Mouse (Mus musculus) forebrain, embryonic 13.5 days (tissue): ENCODE results near the gene Cib3. TPM values are rescaled to one million over a fixed set of nuclear protein-coding genes. Genes with fewer than 3 reads are reported as not detected.

Source experiments
- ATAC-seq: fragments of 200-750 bp; cut with Nextera tagmentation; 2 replicates; pipeline ENCODE4 v1.8.0; 2017
- H3K27ac ChIP-seq: fragments of 300-500 bp; sonication (generic); 2 replicates; pipeline ENCODE4 v1.5.1; 2015; ENCODE audit warnings: inconsistent platforms, mild to moderate bottlenecking, moderate library complexity
- H3K27me3 ChIP-seq: fragments of 300-500 bp; sonication (generic); 2 replicates; pipeline ENCODE4 v1.6.1; 2015; ENCODE audit warnings: mild to moderate bottlenecking, inconsistent platforms
- H3K36me3 ChIP-seq: fragments of 300-500 bp; sonication (generic); 2 replicates; pipeline ENCODE4 v1.6.1; 2015; ENCODE audit warnings: mild to moderate bottlenecking, inconsistent platforms; ENCODE audit not compliant: poor library complexity, severe bottlenecking
- H3K4me1 ChIP-seq: fragments of 300-500 bp; sonication (generic); 2 replicates; pipeline ENCODE4 v1.6.1; 2015; ENCODE audit warnings: inconsistent platforms
- H3K4me2 ChIP-seq: fragments of 300-500 bp; sonication (generic); 2 replicates; pipeline ENCODE4 v1.6.1; 2015; ENCODE audit warnings: inconsistent platforms, mild to moderate bottlenecking, moderate library complexity
- H3K4me3 ChIP-seq: fragments of 300-500 bp; sonication (generic); 2 replicates; pipeline ENCODE4 v1.5.1; 2015; ENCODE audit warnings: mild to moderate bottlenecking, inconsistent platforms
- H3K9ac ChIP-seq: fragments of 300-500 bp; sonication (generic); 2 replicates; pipeline ENCODE4 v1.6.1; 2015; ENCODE audit warnings: mild to moderate bottlenecking, inconsistent platforms
- H3K9me3 ChIP-seq: fragments of 300-500 bp; sonication (generic); replicated peaks from 2 replicates; pipeline ENCODE4 v1.6.1; 2016; ENCODE audit warnings: inconsistent platforms
- WGBS: fragments of 180-500 bp; shearing (Covaris S2); methylation state at CpG from one replicate; pipeline ENCODE4 v1.1.7; 2015; 5-methylcytosine and 5-hydroxymethylcytosine counted together
- polyA plus RNA-seq: library from polyadenylated mRNA; unstranded; fragments of >200 nt; fragmentation: Nextera tagmentation; extraction: Ambion mirVana; gene quantifications from 2 replicates; pipeline ENCODE4 v1.2.1, GENCODE M21; 2015

Cib3 gene
- polyA plus RNA-seq, 1 experiment from 2014 or later = not detected

DNA sequence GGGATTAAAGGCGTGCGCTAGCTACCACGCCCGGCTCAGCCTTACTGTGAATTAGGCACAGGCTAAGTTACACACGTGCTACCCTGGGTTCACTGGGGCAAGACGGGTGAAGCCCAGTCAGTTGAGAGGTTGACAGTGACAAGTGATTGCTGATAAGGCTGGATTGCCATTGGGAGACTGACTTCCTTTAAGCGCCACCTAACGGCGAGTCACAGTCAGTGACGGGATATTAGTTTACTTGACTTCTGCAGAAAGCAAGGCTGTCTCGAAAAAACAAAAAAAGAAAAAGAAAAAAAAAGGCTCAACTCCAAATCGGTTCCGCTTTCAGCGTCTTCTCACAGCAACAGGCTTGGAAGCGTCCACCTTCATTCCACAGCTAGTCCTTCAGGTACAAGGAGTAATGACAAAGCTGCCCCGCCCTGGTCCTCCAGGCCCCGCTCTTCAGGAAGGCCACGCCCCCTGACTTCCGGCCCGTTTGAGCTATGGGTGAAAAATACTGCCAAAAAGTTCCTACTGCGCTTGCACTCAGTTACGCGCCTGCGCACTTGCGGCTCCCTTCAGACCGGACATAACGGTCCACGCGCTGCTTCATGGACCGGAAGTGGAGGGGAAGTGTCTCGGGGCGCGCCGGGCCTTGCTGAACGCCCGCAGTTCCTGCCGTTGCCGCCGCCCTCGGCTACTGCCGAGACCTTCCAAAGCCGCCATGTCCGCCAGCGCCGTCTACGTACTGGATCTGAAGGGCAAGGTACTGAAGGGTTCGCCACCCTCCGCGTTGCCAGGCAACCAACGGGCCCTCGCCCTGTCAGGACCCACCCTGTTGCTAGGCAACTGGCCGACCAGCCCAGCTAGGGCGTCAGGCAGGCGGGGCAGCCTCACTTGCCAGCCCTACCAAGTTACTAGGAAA, 27.1 kb upstream of the Cib3 start, which contains the start of gene Ap1m1:
TSS of gene Ap1m1 (plus strand) at position 520 of the 904 bp plus-strand sequence.
- Histone ChIP-seq H3K9ac (peak within 1 kb of the TSS; percentile 78), H3K4me1 (peaks cover 26% of the 10 kb centered on the region), H3K27me3 (no peaks in the 10 kb centered on the region), H3K27ac (peak within 1 kb of the TSS; percentile 94), H3K4me3 (peak within 1 kb of the TSS; percentile 72), H3K9me3 (no peaks in the 10 kb centered on the region), H3K4me2 (peak within 1 kb of the TSS; percentile 75), H3K36me3 (peaks cover 24% of the 10 kb centered on the region)
- under 1% methylated on average over 54 of the region's 54 CpGs for WGBS
- peak; percentile 96 for ATAC-seq

GRCm38 (mm10) chr8:72222656-72223055, 10.0 kb upstream of the Cib3 start:
- H3K9me3 ChIP-seq = no peaks in the 10 kb centered on the region
- WGBS = 91% methylated on average over 5 of the region's 5 CpGs
- H3K4me2 ChIP-seq = no peak overlapping the region
- peaks cover 30% of the 10 kb centered on the region for H3K36me3 ChIP-seq
- no peak for ATAC-seq
- H3K27ac ChIP-seq = no peak overlapping the region
- H3K4me1 ChIP-seq = peaks cover 10% of the 10 kb centered on the region
- no peak overlapping the region for H3K4me3 ChIP-seq
- H3K9ac ChIP-seq = no peak overlapping the region
- H3K27me3 ChIP-seq = peaks cover 2% of the 10 kb centered on the region; the same call in 1 of the 2 replicates

DNA sequence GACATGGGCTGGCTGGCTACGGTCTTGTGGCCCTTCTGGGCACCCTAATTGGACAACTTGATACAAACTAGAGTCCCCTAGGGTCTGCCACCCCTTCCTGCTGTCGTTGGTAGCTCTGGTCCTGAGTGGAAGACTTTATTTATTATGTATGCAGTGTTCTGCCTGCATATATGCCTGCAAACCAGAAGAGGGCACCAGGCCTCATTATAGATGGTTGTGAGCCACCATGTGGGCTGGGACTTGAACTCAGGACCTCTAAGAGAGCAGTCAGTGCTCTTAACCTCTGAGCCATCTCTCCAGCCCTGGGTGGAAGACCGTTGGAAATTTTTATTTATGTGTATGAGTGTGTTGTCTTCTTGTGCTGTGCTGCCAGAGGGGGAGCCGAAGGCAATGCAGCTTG, 8.1 kb upstream of the Cib3 start:
- H3K4me3 ChIP-seq = peak overlapping the region; percentile 64
- H3K4me1 ChIP-seq = peaks cover 10% of the 10 kb centered on the region
- no peaks in the 10 kb centered on the region for H3K9me3 ChIP-seq
- 87% methylated on average over 4 of the region's 4 CpGs for WGBS
- peaks cover 30% of the 10 kb centered on the region for H3K36me3 ChIP-seq
- ATAC-seq = no peak
- no peak overlapping the region for H3K27ac ChIP-seq
- H3K4me2 ChIP-seq = peak overlapping the region; percentile 82
- peak overlapping the region; percentile 75; the same call in 1 of the 2 replicates for H3K9ac ChIP-seq
- H3K27me3 ChIP-seq = peaks cover 13% of the 10 kb centered on the region

GRCm38 (mm10) chr8:72219541-72220363, 7.1 kb upstream of the Cib3 start, which contains the start of gene Fam32a:
Gene Fam32a (plus strand): TSS chr8:72219730.
- ATAC-seq = peak; percentile 99
- Histone ChIP-seq H3K9me3 (no peaks in the 10 kb centered on the region), H3K36me3 (peaks cover 30% of the 10 kb centered on the region), H3K4me2 (peak within 1 kb of the TSS; percentile 82), H3K4me1 (peaks cover 10% of the 10 kb centered on the region), H3K27me3 (peaks cover 20% of the 10 kb centered on the region), H3K4me3 (peak within 1 kb of the TSS; percentile 64), H3K9ac (peak within 1 kb of the TSS; percentile 75), H3K27ac (peak within 1 kb of the TSS; percentile 79)
- WGBS = 14% methylated on average over 39 of the region's 39 CpGs

GRCm38 (mm10) chr8:72218781-72219540, 6.3 kb upstream of the Cib3 start:
- H3K27me3 ChIP-seq = peaks cover 22% of the 10 kb centered on the region
- peak overlapping the region; percentile 82 for H3K4me2 ChIP-seq
- 81% methylated on average over 10 of the region's 10 CpGs for WGBS
- H3K9ac ChIP-seq = no peak overlapping the region
- ATAC-seq = peak; percentile 25
- peaks cover 10% of the 10 kb centered on the region for H3K4me1 ChIP-seq
- H3K9me3 ChIP-seq = no peaks in the 10 kb centered on the region
- peak overlapping the region; percentile 64 for H3K4me3 ChIP-seq
- no peak overlapping the region for H3K27ac ChIP-seq
- peaks cover 27% of the 10 kb centered on the region for H3K36me3 ChIP-seq

DNA sequence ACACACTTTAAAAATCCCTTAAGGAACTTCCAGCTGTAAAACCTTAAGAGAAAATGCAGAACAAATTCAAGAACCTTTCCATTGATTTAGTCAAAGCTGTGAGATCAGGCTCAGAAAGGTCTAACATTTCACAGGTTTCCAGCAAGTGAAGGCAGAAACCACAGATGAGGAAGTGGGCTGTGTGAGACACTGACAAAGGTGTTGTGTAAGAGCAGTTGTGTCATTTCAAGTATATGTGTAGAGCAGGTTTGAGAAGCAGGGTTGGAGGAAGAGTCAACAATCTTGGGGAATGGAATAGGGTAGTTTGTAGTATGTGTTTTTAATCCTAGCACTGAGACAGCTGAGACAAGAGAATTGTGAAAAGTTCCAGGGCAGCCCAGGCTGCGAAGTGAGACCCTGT, 3.2 kb upstream of the Cib3 start:
- peaks cover 29% of the 10 kb centered on the region for H3K27me3 ChIP-seq
- ATAC-seq = no peak
- H3K4me3 ChIP-seq = no peak overlapping the region
- H3K27ac ChIP-seq = no peak overlapping the region
- H3K36me3 ChIP-seq = no peaks in the 10 kb centered on the region
- H3K4me2 ChIP-seq = no peak overlapping the region
- H3K4me1 ChIP-seq = peaks cover 7% of the 10 kb centered on the region
- no peaks in the 10 kb centered on the region for H3K9me3 ChIP-seq
- 46% methylated on average over 1 of the region's 1 CpGs for WGBS
- no peak overlapping the region for H3K9ac ChIP-seq

DNA sequence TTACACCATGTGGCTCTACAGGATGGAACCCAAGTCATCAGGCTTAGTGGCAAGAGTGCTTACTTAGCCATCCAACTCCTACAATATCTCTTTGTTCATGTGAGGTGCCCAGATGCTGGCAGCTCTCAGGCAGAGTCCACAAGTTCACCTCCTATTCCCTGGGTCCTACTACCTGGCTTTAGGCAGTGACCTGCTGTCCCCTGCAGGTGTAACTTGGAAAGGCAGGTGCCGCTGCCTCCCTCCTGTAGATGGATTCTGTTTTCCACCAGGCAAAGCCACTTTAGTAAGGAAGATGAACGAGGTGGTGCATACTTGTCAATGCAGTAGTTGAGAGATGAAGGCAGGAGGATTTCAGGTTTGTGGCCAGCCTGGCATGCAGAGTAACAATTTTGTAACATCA, 2.4 kb upstream of the Cib3 start:
- WGBS = 47% methylated on average over 2 of the region's 2 CpGs
- Histone ChIP-seq H3K9ac (no peak overlapping the region), H3K4me1 (no peaks in the 10 kb centered on the region), H3K4me2 (no peak overlapping the region), H3K36me3 (no peaks in the 10 kb centered on the region), H3K9me3 (no peaks in the 10 kb centered on the region), H3K27ac (no peak overlapping the region), H3K27me3 (peaks cover 29% of the 10 kb centered on the region), H3K4me3 (no peak overlapping the region)
- no peak for ATAC-seq

DNA sequence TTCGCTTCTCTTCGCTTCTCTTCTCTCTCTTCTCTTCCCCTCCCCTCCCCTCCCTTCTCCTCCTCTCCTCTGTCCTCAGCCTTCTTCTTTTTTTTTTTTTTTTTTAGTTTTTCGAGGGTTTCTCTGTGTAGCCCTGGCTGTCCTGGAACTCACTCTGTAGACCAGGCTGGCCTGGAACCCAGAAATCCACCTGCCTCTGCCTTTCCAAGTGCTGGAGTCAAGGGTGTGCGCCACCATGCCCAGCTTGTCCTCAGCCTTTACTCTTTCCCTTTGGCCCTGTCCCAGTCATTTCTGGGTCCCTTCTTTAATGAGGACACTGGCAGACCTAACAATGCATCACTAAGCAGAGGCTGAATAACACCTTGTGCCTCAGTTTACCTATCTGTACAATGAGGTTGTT, 899 bp upstream of the Cib3 start, which contains the start of gene Gm11034:
TSS of gene Gm11034 (minus strand) at position 101 of the 400 bp plus-strand sequence.
- peaks cover 29% of the 10 kb centered on the region for H3K27me3 ChIP-seq
- no peak within 1 kb of the TSS for H3K4me3 ChIP-seq
- no peak within 1 kb of the TSS for H3K9ac ChIP-seq
- H3K27ac ChIP-seq = no peak within 1 kb of the TSS
- no peaks in the 10 kb centered on the region for H3K4me1 ChIP-seq
- H3K9me3 ChIP-seq = no peaks in the 10 kb centered on the region
- 75% methylated on average over 4 of the region's 4 CpGs for WGBS
- no peak within 1 kb of the TSS for H3K4me2 ChIP-seq
- no peak for ATAC-seq
- H3K36me3 ChIP-seq = no peaks in the 10 kb centered on the region

DNA sequence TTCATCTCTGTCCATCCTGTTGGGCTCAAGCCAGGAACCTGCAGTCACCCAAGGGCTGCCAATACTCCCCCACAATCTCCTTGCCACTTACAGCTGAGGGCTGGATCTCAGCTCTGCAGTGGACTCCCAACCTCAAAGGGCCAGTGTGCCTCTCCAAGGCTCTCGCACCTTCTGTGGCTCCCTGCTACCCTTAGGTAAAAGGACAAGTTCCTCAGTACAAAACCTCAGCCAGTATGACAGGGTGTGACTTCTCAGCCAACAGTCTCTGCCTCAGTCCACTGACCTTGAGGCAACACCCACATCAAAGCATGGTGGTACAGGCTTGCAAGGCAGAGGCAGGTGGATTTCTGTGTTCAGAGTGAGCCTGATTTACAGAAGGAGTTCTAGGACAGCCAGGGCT, 791 bp downstream of the Cib3 start:
- Histone ChIP-seq H3K4me3 (no peak overlapping the region), H3K27me3 (peaks cover 20% of the 10 kb centered on the region), H3K4me2 (no peak overlapping the region), H3K36me3 (no peaks in the 10 kb centered on the region), H3K9ac (no peak overlapping the region), H3K27ac (no peak overlapping the region), H3K4me1 (no peaks in the 10 kb centered on the region), H3K9me3 (no peaks in the 10 kb centered on the region)
- WGBS = 84% methylated on average over 1 of the region's 1 CpGs
- no peak for ATAC-seq

DNA sequence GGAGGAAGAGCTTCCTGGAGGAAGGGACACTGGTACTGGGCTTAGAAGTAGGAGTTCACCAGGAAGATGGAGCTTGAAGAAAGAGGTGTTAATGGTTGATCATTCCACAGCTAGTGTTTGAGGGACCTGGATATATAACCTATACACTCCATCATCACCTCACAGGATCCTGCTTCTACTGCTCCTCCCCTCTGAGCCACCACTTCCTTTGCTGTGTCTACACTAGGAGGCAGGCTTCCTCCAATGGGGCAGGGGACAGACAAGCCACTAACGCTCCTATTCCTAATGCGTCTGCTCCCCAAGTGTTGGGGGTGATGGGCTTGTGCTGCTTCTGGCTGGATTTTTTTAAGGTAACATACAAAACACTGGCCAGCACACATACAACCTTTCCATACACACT, 1.9 kb downstream of the Cib3 start:
- H3K27me3 ChIP-seq = peaks cover 15% of the 10 kb centered on the region; the same call in 1 of the 2 replicates
- no peaks in the 10 kb centered on the region for H3K36me3 ChIP-seq
- no peaks in the 10 kb centered on the region for H3K9me3 ChIP-seq
- no peak overlapping the region for H3K4me2 ChIP-seq
- H3K4me1 ChIP-seq = no peaks in the 10 kb centered on the region
- H3K4me3 ChIP-seq = no peak overlapping the region
- no peak overlapping the region for H3K27ac ChIP-seq
- no peak for ATAC-seq
- WGBS = 74% methylated on average over 2 of the region's 2 CpGs
- no peak overlapping the region for H3K9ac ChIP-seq

DNA sequence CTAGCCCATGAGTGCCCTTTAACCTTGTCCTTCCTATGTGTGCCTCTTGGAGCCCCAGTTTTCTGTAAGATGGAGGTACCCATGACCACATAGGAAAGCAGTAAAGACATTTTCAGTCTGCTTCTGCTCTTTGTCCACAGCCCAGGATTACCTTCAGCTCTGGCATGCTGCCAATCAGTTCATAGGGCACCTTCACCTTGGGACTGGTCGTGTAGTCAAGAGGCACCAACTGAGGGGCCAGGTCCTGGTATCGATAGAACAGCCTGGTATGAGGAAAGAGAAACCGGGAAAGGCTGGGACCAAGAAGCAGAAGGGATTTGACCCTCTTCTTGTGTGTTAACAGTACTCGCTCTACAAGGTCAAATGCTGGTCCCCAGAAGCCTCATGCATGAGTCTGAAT, 2.4 kb downstream of the Cib3 start:
- H3K4me1 ChIP-seq = no peaks in the 10 kb centered on the region
- WGBS = 78% methylated on average over 4 of the region's 4 CpGs
- H3K9me3 ChIP-seq = no peaks in the 10 kb centered on the region
- ATAC-seq = no peak
- H3K27ac ChIP-seq = no peak overlapping the region
- no peaks in the 10 kb centered on the region for H3K36me3 ChIP-seq
- no peak overlapping the region for H3K4me3 ChIP-seq
- no peak overlapping the region for H3K4me2 ChIP-seq
- no peak overlapping the region for H3K9ac ChIP-seq
- peaks cover 13% of the 10 kb centered on the region; the same call in 1 of the 2 replicates for H3K27me3 ChIP-seq
